Mouse (Mus musculus): ENCODE measurements at regions not wholly inside any gene's neighbourhood (a gene's known extent, or its start where the extent isn't known, plus 50 kb on each side); places are given as distances from the start of the nearest gene placed in this dataset.

DNA sequence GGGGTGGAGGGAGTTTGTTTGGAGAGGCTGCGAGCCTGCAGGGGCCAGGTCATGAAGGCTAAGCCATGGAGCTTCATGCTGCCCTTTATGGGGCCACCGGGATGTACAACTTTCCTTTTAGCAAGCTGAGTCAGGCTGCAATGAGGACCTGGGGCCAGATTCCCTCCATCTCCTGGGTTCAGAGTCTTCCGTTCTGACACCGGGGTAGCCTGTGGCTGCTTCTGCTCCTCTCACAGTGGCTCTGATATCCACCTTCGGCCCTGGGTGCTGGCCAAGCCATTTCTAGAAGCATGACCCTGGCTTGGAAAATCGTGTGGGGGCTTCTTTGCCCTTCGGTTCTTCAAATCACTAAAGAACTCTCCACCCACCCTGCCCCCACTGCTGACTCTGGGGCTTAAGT is 115.4 kb upstream of the Sdk1 start:
- no peak for TF ChIP-seq GATA1 (IDR thresholded peaks at IDR 0.05; ENCODE audit: borderline replicate concordance, low read length)
- TF ChIP-seq FLI1 (IDR thresholded peaks at IDR 0.05; ENCODE audit: low read length): no peak
